Mouse (Mus musculus): ENCODE data around the gene Olfr970. TPM values are rescaled to one million over a fixed set of nuclear protein-coding genes. Genes with fewer than 3 reads are reported as not detected.
"Not testable (repeated sequence)": the region's sequence is repeated elsewhere in the genome, so short reads cannot be mapped to it uniquely, and the experiment has no call there.

Olfr970 gene
- not detected in 2 replicates for polyA plus RNA-seq (2012; rRNA removed)

DNA sequence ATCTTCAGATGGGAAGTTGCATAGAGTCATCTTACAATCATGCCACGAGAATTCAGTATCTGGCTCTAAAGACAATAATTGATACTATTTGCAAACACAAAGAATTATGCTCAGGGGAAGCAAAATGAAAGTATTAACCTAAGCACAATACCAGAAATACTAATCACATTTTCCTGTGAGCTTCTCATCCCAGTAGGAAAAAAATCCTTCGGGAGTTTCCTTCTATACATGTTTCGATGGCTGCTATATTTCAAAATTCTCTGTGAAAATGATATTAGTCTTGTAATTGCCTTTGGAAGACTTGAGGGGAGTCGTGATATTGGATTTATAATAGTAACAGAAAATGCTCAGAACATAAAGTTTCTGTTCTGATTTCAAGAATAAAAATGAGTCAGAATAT lies at the start of gene Olfr970:
Gene Olfr970 (plus strand): TSS at position 301 of the 400 bp plus-strand sequence.
- DNase-seq, result no peak
- H3K4me3 ChIP-seq (replicated peaks; ENCODE audit: extremely low read depth, low read depth, low read length), result no peak within 1 kb of the TSS
- H3K4me1 ChIP-seq (ENCODE audit: control insufficient read depth, insufficient read depth, low read length), result no peaks in the 10 kb centered on the region
- WGBS, result 70% methylated on average over 4 of the region's 4 CpGs
- TF ChIP-seq POLR2A (IDR thresholded peaks at IDR 0.05; ENCODE audit: borderline replicate concordance, extremely low read depth, low read depth, low read length), result no peak
- no peak for TF ChIP-seq CTCF (IDR thresholded peaks at IDR 0.05; ENCODE audit: insufficient read depth, low read length)

DNA sequence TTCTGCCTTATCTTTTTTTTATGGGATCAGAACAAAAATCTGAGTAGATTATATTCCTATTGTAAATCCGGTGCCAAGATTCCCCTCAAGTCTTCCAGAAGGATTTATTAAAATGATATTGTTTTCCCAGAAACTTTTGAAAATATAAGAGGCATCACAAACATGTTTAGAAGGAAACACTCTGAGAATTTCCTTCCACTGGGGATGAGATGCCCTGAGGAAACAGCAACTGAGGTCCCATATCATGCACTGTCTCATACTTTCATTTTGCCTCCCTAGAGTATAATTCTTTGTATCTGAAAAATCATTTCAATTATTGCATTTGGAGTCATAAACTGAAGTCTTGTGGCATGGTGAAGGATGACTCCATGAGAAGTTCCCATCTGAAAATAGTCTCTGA lies 25.5 kb upstream of the Olfr970 start, which contains the start of gene Olfr968:
Gene Olfr968 (minus strand): TSS at position 101 of the 400 bp plus-strand sequence.
- no peaks in the 10 kb centered on the region for H3K4me1 ChIP-seq (ENCODE audit: control insufficient read depth, insufficient read depth, low read length)
- 72% methylated on average over 1 of the region's 1 CpGs for WGBS
- TF ChIP-seq CTCF (IDR thresholded peaks at IDR 0.05; ENCODE audit: insufficient read depth, low read length), result no peak
- no peak for TF ChIP-seq POLR2A (IDR thresholded peaks at IDR 0.05; ENCODE audit: borderline replicate concordance, extremely low read depth, low read depth, low read length)
- no peak within 1 kb of the TSS for H3K4me3 ChIP-seq (replicated peaks; ENCODE audit: extremely low read depth, low read depth, low read length)
- no peak for DNase-seq

- H3K4me3 ChIP-seq (replicated peaks; ENCODE audit: extremely low read depth, low read depth, low read length), result no peak within 1 kb of the TSS
- WGBS, result 58% methylated on average over 2 of the region's 2 CpGs
- TF ChIP-seq CTCF (IDR thresholded peaks at IDR 0.05; ENCODE audit: insufficient read depth, low read length), result no peak
- no peak for TF ChIP-seq POLR2A (IDR thresholded peaks at IDR 0.05; ENCODE audit: borderline replicate concordance, extremely low read depth, low read depth, low read length)
Observed at GRCm38 (mm10) chr9:39790558-39790957, 18.1 kb upstream of the Olfr970 start, which contains the start of gene Olfr969. Gene Olfr969, plus strand, starts transcription at chr9:39790945.

DNA sequence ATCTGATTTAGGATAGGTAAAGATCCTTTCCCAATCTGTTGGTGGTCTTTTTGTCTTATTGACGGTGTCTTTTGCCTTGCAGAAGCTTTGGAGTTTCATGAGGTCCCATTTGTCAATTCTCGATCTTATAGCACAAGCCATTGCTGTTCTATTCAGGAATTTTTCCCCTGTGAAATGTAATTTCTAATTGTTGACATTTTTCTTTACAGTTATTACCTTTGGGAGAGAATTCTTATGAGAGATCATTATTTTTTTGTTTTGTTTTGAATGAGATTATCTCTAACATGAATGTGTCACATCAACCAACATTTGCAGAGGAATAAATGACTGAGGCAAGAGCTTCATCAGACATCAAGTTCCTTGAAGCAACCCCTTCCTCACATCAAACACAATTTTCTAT lies 27.9 kb downstream of the Olfr970 start, which contains the start of gene Olfr971:
Gene Olfr971 (plus strand): TSS at position 301 of the 400 bp plus-strand sequence.
- not testable (repeated sequence) for H3K4me1 ChIP-seq (ENCODE audit: control insufficient read depth, insufficient read depth, low read length); DNase-seq; H3K4me3 ChIP-seq (replicated peaks; ENCODE audit: extremely low read depth, low read depth, low read length)
- WGBS, result 73% methylated on average over 2 of the region's 2 CpGs

More at GRCm38 (mm10) chr9:39790558-39790957, 18.1 kb upstream of the Olfr970 start, which contains the start of gene Olfr969:
- no peaks in the 10 kb centered on the region for H3K4me1 ChIP-seq (ENCODE audit: control insufficient read depth, insufficient read depth, low read length)
- DNase-seq, result no peak

DNA sequence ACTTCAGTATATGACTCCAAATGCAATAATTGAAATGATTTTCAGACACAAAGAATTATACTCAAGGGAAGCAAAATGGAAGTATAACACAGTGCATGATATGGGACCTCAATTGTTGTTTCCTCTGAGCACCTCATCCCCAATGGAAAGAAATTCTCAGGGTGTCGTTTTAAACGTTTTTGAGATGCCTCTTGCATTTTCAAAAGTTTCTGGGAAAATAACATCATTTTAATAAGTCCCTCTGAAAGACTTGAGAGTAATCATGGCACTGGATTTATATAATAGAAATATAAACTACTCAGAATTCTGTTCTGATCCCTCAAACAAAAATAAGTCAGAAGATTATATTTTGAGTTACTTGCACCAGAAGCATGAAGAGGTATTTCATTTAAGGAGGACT lies 57.5 kb downstream of the Olfr970 start, which contains the start of gene Olfr972:
Gene Olfr972 (plus strand): TSS at position 301 of the 400 bp plus-strand sequence.
- TF ChIP-seq CTCF (IDR thresholded peaks at IDR 0.05; ENCODE audit: insufficient read depth, low read length) (no peak), POLR2A (IDR thresholded peaks at IDR 0.05; ENCODE audit: borderline replicate concordance, extremely low read depth, low read depth, low read length) (no peak)
- WGBS, result 57% methylated on average over 2 of the region's 2 CpGs
- H3K4me3 ChIP-seq (replicated peaks; ENCODE audit: extremely low read depth, low read depth, low read length), result no peak within 1 kb of the TSS
- DNase-seq, result no peak
- no peaks in the 10 kb centered on the region for H3K4me1 ChIP-seq (ENCODE audit: control insufficient read depth, insufficient read depth, low read length)

Other genes starting within 250 kb of the Olfr970 start
- gene Olfr959, start 233.3 kb upstream of the Olfr970 start, polyA plus RNA-seq (2012; rRNA removed), result not detected in 2 replicates
- 0.25 and 0.56 TPM in 2 replicates for gene AW551984, start 204.5 kb upstream of the Olfr970 start, polyA plus RNA-seq (2012; rRNA removed)
- not detected in 2 replicates for gene Olfr148, start 198.2 kb upstream of the Olfr970 start, polyA plus RNA-seq (2012; rRNA removed)
- gene Olfr960, start 187.5 kb upstream of the Olfr970 start, polyA plus RNA-seq (2012; rRNA removed), result not detected in 2 replicates
- not detected in 2 replicates for gene Olfr961, start 163.8 kb upstream of the Olfr970 start, polyA plus RNA-seq (2012; rRNA removed)
- not detected in 2 replicates for gene Olfr963, start 141.7 kb upstream of the Olfr970 start, polyA plus RNA-seq (2012; rRNA removed)
- gene Olfr149, start 101.7 kb upstream of the Olfr970 start, polyA plus RNA-seq (2012; rRNA removed), result not detected in 2 replicates
- not detected in 2 replicates for gene Olfr965, start 97.5 kb upstream of the Olfr970 start, polyA plus RNA-seq (2012; rRNA removed)
- gene Olfr150, start 77.9 kb upstream of the Olfr970 start, polyA plus RNA-seq (2012; rRNA removed), result not detected in 2 replicates
- gene Olfr967, start 62.6 kb upstream of the Olfr970 start, polyA plus RNA-seq (2012; rRNA removed), result not detected in 2 replicates
- not detected in 2 replicates for gene Olfr968, start 25.6 kb upstream of the Olfr970 start, polyA plus RNA-seq (2012; rRNA removed)
- gene Olfr969, start 17.9 kb upstream of the Olfr970 start, polyA plus RNA-seq (2012; rRNA removed), result not detected in 2 replicates
- not detected in 2 replicates for gene Olfr971, start 28.0 kb downstream of the Olfr970 start, polyA plus RNA-seq (2012; rRNA removed)
- gene Olfr972, start 57.6 kb downstream of the Olfr970 start, polyA plus RNA-seq (2012; rRNA removed), result not detected in 2 replicates
- gene Olfr229, start 98.5 kb downstream of the Olfr970 start, polyA plus RNA-seq (2012; rRNA removed), result not detected in 2 replicates
- gene Olfr974, start 128.6 kb downstream of the Olfr970 start, polyA plus RNA-seq (2012; rRNA removed), result not detected in 2 replicates
- gene Olfr975, start 143.2 kb downstream of the Olfr970 start, polyA plus RNA-seq (2012; rRNA removed), result 0.05 TPM in 1 of 2 replicates, not detected in the other
- not detected in 2 replicates for gene Olfr976, start 152.3 kb downstream of the Olfr970 start, polyA plus RNA-seq (2012; rRNA removed)
- not detected in 2 replicates for gene Olfr978, start 183.3 kb downstream of the Olfr970 start, polyA plus RNA-seq (2012; rRNA removed)
- not detected in 2 replicates for gene Olfr979, start 194.6 kb downstream of the Olfr970 start, polyA plus RNA-seq (2012; rRNA removed)
- gene Olfr980, start 200.7 kb downstream of the Olfr970 start, polyA plus RNA-seq (2012; rRNA removed), result not detected in 2 replicates
- gene Olfr981, start 212.6 kb downstream of the Olfr970 start, polyA plus RNA-seq (2012; rRNA removed), result not detected in 2 replicates